Mouse (Mus musculus): Measurements from ENCODE around the gene Bmp10. TPM values are rescaled to one million over a fixed set of nuclear protein-coding genes. Genes with fewer than 3 reads are reported as not detected.

Gene Bmp10
- not detected in 2 replicates for polyA plus RNA-seq (2016; fragmentation: Nextera tagmentation; extraction: Ambion mirVana)

DNA sequence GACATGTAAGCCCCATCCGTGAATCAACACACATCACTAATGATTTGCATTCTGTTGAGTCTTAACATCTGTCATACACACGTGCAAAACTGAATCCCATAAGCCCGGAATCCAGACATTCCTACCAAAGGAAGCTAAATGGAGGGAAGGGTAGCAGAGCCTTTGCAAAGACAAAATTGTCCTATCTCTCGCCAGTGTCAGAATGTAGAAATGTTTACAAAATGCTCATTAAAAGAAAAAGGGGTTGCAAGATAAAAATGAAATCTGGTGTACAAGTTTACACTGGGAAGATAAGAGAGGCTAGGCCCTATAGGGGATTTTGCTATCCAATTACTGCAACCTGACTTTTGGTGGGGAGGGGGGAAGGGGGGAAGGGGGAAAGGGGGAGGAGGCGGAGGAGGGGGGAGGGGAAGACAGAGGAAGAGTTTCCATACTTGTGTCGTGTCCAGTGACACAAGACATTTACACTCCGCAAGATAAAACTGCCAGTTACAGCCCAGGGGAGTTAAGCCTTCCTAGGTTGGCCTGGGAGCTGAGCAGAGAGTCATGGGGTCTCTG lies at the start of gene Bmp10:
Gene Bmp10 (plus strand): TSS at position 508 of the 558 bp plus-strand sequence.
- H3K36me3 ChIP-seq, result no peaks in the 10 kb centered on the region
- H3K4me3 ChIP-seq (replicated peaks), result no peak within 1 kb of the TSS
- no peak for ATAC-seq (ENCODE audit: insufficient number of reproducible peaks, insufficient read depth, low FRiP score, low TSS enrichment, low read depth)
- H3K4me2 ChIP-seq, result no peak within 1 kb of the TSS
- 70% methylated on average over 7 of the region's 7 CpGs for WGBS
- no peaks in the 10 kb centered on the region for H3K4me1 ChIP-seq (replicated peaks)
- H3K9me3 ChIP-seq, result no peaks in the 10 kb centered on the region
- H3K27me3 ChIP-seq, result 0 out of 2 replicates have a peak, but pooled peaks cover 3% of the 10 kb centered on the region
- no peak within 1 kb of the TSS for H3K27ac ChIP-seq
- no peak within 1 kb of the TSS for H3K9ac ChIP-seq (replicated peaks)

- no peaks in the 10 kb centered on the region for H3K9me3 ChIP-seq
- WGBS, result 13% methylated on average over 24 of the region's 24 CpGs
- ATAC-seq (ENCODE audit: insufficient number of reproducible peaks, insufficient read depth, low FRiP score, low TSS enrichment, low read depth), result no peak
- no peaks in the 10 kb centered on the region for H3K4me1 ChIP-seq (replicated peaks)
- H3K36me3 ChIP-seq, result no peaks in the 10 kb centered on the region
- H3K4me3 ChIP-seq (replicated peaks), result peak overlapping the region; percentile 31
- H3K27ac ChIP-seq, result no peak overlapping the region
- peak overlapping the region; percentile 57 for H3K4me2 ChIP-seq
- H3K27me3 ChIP-seq, result peaks cover 44% of the 10 kb centered on the region
- H3K9ac ChIP-seq (replicated peaks), result 0 out of 2 replicates have a peak overlapping the region, but pooled peaks have one; percentile 12
Measured at GRCm38 (mm10) chr6:87383926-87384691, 44.7 kb upstream of the Bmp10 start.

- Histone ChIP-seq H3K4me2 (peak overlapping the region; percentile 57; the same call in 1 of the 2 replicates), H3K4me3 (replicated peaks) (no peak overlapping the region), H3K4me1 (replicated peaks) (no peaks in the 10 kb centered on the region), H3K27me3 (peaks cover 44% of the 10 kb centered on the region), H3K9ac (replicated peaks) (no peak overlapping the region), H3K9me3 (no peaks in the 10 kb centered on the region), H3K27ac (no peak overlapping the region), H3K36me3 (no peaks in the 10 kb centered on the region)
- ATAC-seq (ENCODE audit: insufficient number of reproducible peaks, insufficient read depth, low FRiP score, low TSS enrichment, low read depth), result no peak
- 63% methylated on average over 5 of the region's 6 CpGs for WGBS
Measured at GRCm38 (mm10) chr6:87384761-87385160, 44.0 kb upstream of the Bmp10 start.

GRCm38 (mm10) chr6:87386203-87386602 lies 42.6 kb upstream of the Bmp10 start:
- 10% methylated on average over 7 of the region's 7 CpGs for WGBS
- ATAC-seq (ENCODE audit: insufficient number of reproducible peaks, insufficient read depth, low FRiP score, low TSS enrichment, low read depth), result no peak
- H3K27me3 ChIP-seq, result peaks cover 38% of the 10 kb centered on the region
- no peak overlapping the region for H3K27ac ChIP-seq
- H3K9me3 ChIP-seq, result no peaks in the 10 kb centered on the region
- no peak overlapping the region for H3K4me3 ChIP-seq (replicated peaks)
- no peak overlapping the region for H3K4me2 ChIP-seq
- no peaks in the 10 kb centered on the region for H3K4me1 ChIP-seq (replicated peaks)
- H3K36me3 ChIP-seq, result no peaks in the 10 kb centered on the region
- H3K9ac ChIP-seq (replicated peaks), result no peak overlapping the region

- 81% methylated on average over 10 of the region's 10 CpGs for WGBS
- peaks cover 38% of the 10 kb centered on the region for H3K27me3 ChIP-seq
- no peak overlapping the region for H3K27ac ChIP-seq
Measured at GRCm38 (mm10) chr6:87386681-87387080, 42.1 kb upstream of the Bmp10 start.

GRCm38 (mm10) chr6:87388877-87389276 lies 39.9 kb upstream of the Bmp10 start, which contains the start of gene Gkn3:
Gkn3 (minus strand) TSS chr6:87388935.
- no peak for ATAC-seq (ENCODE audit: insufficient number of reproducible peaks, insufficient read depth, low FRiP score, low TSS enrichment, low read depth)
- H3K36me3 ChIP-seq, result no peaks in the 10 kb centered on the region
- H3K4me2 ChIP-seq, result no peak within 1 kb of the TSS
- H3K9ac ChIP-seq (replicated peaks), result no peak within 1 kb of the TSS
- peaks cover 19% of the 10 kb centered on the region for H3K27me3 ChIP-seq
- no peaks in the 10 kb centered on the region for H3K4me1 ChIP-seq (replicated peaks)
- H3K4me3 ChIP-seq (replicated peaks), result no peak within 1 kb of the TSS
- 74% methylated on average over 7 of the region's 7 CpGs for WGBS
- no peak within 1 kb of the TSS for H3K27ac ChIP-seq
- H3K9me3 ChIP-seq, result no peaks in the 10 kb centered on the region

More at GRCm38 (mm10) chr6:87386681-87387080, 42.1 kb upstream of the Bmp10 start:
- Histone ChIP-seq H3K4me1 (replicated peaks) (no peaks in the 10 kb centered on the region), H3K4me2 (no peak overlapping the region), H3K9me3 (no peaks in the 10 kb centered on the region), H3K4me3 (replicated peaks) (no peak overlapping the region), H3K9ac (replicated peaks) (no peak overlapping the region), H3K36me3 (no peaks in the 10 kb centered on the region)
- no peak for ATAC-seq (ENCODE audit: insufficient number of reproducible peaks, insufficient read depth, low FRiP score, low TSS enrichment, low read depth)

DNA sequence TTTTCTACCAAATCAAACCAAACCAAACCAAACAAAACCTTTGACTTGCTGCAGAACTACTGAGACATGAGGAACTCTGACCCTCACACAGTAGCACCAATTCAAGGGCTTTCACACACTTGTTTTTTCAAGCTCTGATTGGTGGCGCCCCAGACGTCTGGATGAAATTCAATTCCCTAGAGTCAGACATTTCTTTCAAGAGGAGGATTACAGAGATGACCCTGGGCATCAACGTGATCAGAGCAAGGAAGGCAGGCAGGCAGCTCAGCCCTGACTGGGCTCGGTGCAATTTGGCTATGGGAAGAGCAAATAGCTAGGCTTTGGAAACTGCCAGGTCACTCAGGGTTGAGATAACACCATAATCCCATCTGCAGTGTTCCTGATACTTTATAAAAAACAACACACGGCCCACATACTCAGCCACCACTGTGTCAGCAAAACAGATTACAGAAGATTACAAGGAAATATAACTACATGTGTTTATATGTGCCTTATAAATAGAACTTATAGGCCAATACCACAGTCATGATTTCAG lies 39.3 kb upstream of the Bmp10 start:
- Histone ChIP-seq H3K9ac (replicated peaks) (no peak overlapping the region), H3K4me3 (replicated peaks) (no peak overlapping the region), H3K36me3 (no peaks in the 10 kb centered on the region), H3K9me3 (no peaks in the 10 kb centered on the region), H3K4me2 (no peak overlapping the region), H3K4me1 (replicated peaks) (no peaks in the 10 kb centered on the region), H3K27me3 (peaks cover 15% of the 10 kb centered on the region), H3K27ac (no peak overlapping the region)
- no peak for ATAC-seq (ENCODE audit: insufficient number of reproducible peaks, insufficient read depth, low FRiP score, low TSS enrichment, low read depth)
- 34% methylated on average over 5 of the region's 5 CpGs for WGBS

- Histone ChIP-seq H3K4me1 (replicated peaks) (no peaks in the 10 kb centered on the region), H3K4me3 (replicated peaks) (no peak overlapping the region), H3K4me2 (no peak overlapping the region), H3K27me3 (0 out of 2 replicates have a peak, but pooled peaks cover 3% of the 10 kb centered on the region), H3K36me3 (no peaks in the 10 kb centered on the region), H3K9me3 (no peaks in the 10 kb centered on the region), H3K9ac (replicated peaks) (no peak overlapping the region), H3K27ac (no peak overlapping the region)
- WGBS, result 73% methylated on average over 8 of the region's 8 CpGs
- ATAC-seq (ENCODE audit: insufficient number of reproducible peaks, insufficient read depth, low FRiP score, low TSS enrichment, low read depth), result no peak
Measured at GRCm38 (mm10) chr6:87393466-87394205, 35.2 kb upstream of the Bmp10 start.

GRCm38 (mm10) chr6:87394783-87395182 lies 34.0 kb upstream of the Bmp10 start:
- H3K9me3 ChIP-seq, result no peaks in the 10 kb centered on the region
- WGBS, result 87% methylated on average over 9 of the region's 9 CpGs
- no peak for ATAC-seq (ENCODE audit: insufficient number of reproducible peaks, insufficient read depth, low FRiP score, low TSS enrichment, low read depth)

GRCm38 (mm10) chr6:87399137-87399536 lies 29.7 kb upstream of the Bmp10 start:
- no peak overlapping the region for H3K27ac ChIP-seq
- H3K4me1 ChIP-seq (replicated peaks), result no peaks in the 10 kb centered on the region; the same call in 1 of the 2 replicates
- H3K9ac ChIP-seq (replicated peaks), result no peak overlapping the region
- no peak overlapping the region for H3K4me2 ChIP-seq
- 2% methylated on average over 5 of the region's 5 CpGs for WGBS
- no peaks in the 10 kb centered on the region for H3K36me3 ChIP-seq
- no peaks in the 10 kb centered on the region for H3K9me3 ChIP-seq
- H3K27me3 ChIP-seq, result 0 out of 2 replicates have a peak, but pooled peaks cover 3% of the 10 kb centered on the region
- H3K4me3 ChIP-seq (replicated peaks), result no peak overlapping the region
- no peak for ATAC-seq (ENCODE audit: insufficient number of reproducible peaks, insufficient read depth, low FRiP score, low TSS enrichment, low read depth)

More at GRCm38 (mm10) chr6:87394783-87395182, 34.0 kb upstream of the Bmp10 start:
- Histone ChIP-seq H3K4me3 (replicated peaks) (no peak overlapping the region), H3K36me3 (no peaks in the 10 kb centered on the region), H3K27me3 (0 out of 2 replicates have a peak, but pooled peaks cover 3% of the 10 kb centered on the region), H3K9ac (replicated peaks) (no peak overlapping the region), H3K4me2 (no peak overlapping the region), H3K27ac (no peak overlapping the region), H3K4me1 (replicated peaks) (no peaks in the 10 kb centered on the region; the same call in 1 of the 2 replicates)
